Mouse (Mus musculus) heart, embryonic 14.5 days (tissue): Measurements from ENCODE around the gene Izumo2. TPM values are rescaled to one million over a fixed set of nuclear protein-coding genes. Genes with fewer than 3 reads are reported as not detected.

Experiments
- ATAC-seq: fragments of 200-750 bp; cut with Nextera tagmentation; 2 replicates; pipeline ENCODE4 v1.8.0; 2017; ENCODE audit warnings: low read depth, moderate TSS enrichment; ENCODE audit not compliant: insufficient number of reproducible peaks, insufficient read depth, low FRiP score
- H3K27ac ChIP-seq, 2 experiments: fragments of 200-500 bp in 1 of 2; fragments of 300-500 bp in 1 of 2; sonication (generic) in 1 of 2; replicated peaks in 1 of 2; 2 replicates each; pipeline ENCODE4 v1.5.1; 2012 to 2014; ENCODE audit warnings: low read depth in 2 of 2, low read length in 2 of 2, control low read depth in 1 of 2, mild to moderate bottlenecking in 1 of 2, mixed read lengths in 1 of 2; ENCODE audit not compliant: control insufficient read depth in 1 of 2, insufficient read depth in 1 of 2
- H3K27me3 ChIP-seq: fragments of 300-500 bp; sonication (generic); 2 replicates; pipeline ENCODE4 v1.6.1; 2014; ENCODE audit warnings: mild to moderate bottlenecking, low read length, control low read depth; ENCODE audit not compliant: control insufficient read depth, insufficient read depth
- H3K36me3 ChIP-seq: fragments of 300-500 bp; sonication (generic); 2 replicates; pipeline ENCODE4 v1.6.1; 2014; ENCODE audit warnings: mild to moderate bottlenecking, control low read depth, low read length, mixed read lengths; ENCODE audit not compliant: control insufficient read depth, insufficient read depth
- H3K4me1 ChIP-seq, 2 experiments: fragments of 200-500 bp in 1 of 2; fragments of 300-500 bp in 1 of 2; sonication (generic) in 1 of 2; 2 replicates each; pipeline ENCODE4 v1.6.1; 2012 to 2014; ENCODE audit warnings: low read length in 2 of 2, control low read depth in 1 of 2, mixed read lengths in 1 of 2; ENCODE audit not compliant: control insufficient read depth in 2 of 2, insufficient read depth in 2 of 2
- H3K4me2 ChIP-seq: fragments of 300-500 bp; sonication (generic); 2 replicates; pipeline ENCODE4 v1.6.1; 2014; ENCODE audit warnings: mild to moderate bottlenecking, low read length
- H3K4me3 ChIP-seq, 2 experiments: fragments of 200-500 bp in 1 of 2; fragments of 300-500 bp in 1 of 2; sonication (generic) in 1 of 2; 2 replicates each; pipeline ENCODE4 v1.5.1; 2012 to 2014; ENCODE audit warnings: low read length in 2 of 2, mild to moderate bottlenecking in 2 of 2, control low read depth in 1 of 2, low read depth in 1 of 2, moderate library complexity in 1 of 2; ENCODE audit not compliant: control insufficient read depth in 1 of 2, insufficient read depth in 1 of 2
- H3K9ac ChIP-seq: fragments of 300-500 bp; sonication (generic); 2 replicates; pipeline ENCODE4 v1.6.1; 2014; ENCODE audit warnings: mild to moderate bottlenecking, low read length
- H3K9me3 ChIP-seq: fragments of 300-500 bp; sonication (generic); 2 replicates; pipeline ENCODE4 v1.6.1; 2016; ENCODE audit warnings: low read length, control low read depth; ENCODE audit not compliant: control insufficient read depth
- WGBS: fragments of 180-500 bp; shearing (Covaris S2); extraction: QIAGEN DNeasy Blood & Tissue Kit; methylation state at CpG from one replicate; pipeline ENCODE4 v1.1.7; 2014; 5-methylcytosine and 5-hydroxymethylcytosine counted together
- polyA plus RNA-seq: library from polyadenylated mRNA; unstranded; fragments of >200 nt; fragmentation: Nextera tagmentation; extraction: Ambion mirVana; gene quantifications from 2 replicates; pipeline ENCODE4 v1.2.1, GENCODE M21; 2014

Gene Izumo2
- polyA plus RNA-seq, 1 experiment from 2014 or later = not detected

DNA sequence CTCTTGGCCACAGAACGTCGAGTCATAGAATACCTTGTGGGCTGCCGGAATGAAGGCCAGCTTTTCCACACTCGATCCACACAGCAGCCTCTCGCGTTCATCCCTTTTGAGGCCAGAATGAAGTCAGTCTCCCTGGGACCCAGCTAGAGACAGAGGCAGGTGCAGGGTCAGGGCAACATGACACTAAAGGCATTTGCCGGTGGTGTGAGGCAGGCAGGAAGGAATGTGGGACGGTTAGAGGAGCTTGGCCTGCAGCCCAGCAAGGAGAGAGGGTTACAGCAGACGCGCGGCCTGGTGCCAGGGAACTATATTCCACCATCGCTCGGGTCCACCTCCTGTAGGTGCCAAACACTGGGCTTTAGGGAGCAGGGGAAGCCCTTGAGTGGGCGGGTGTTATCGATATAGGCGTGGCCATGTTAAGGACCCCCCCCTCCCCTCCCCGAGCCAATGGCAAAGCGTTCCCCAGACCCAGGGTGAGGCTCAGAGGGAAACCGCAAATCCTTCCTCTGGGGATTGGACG, 11.3 kb upstream of the Izumo2 start:
- 4% methylated on average over 20 of the region's 20 CpGs for WGBS
- H3K36me3 ChIP-seq = no peaks in the 10 kb centered on the region
- ATAC-seq = peak; percentile 80
- peaks cover 8% of the 10 kb centered on the region; the same call in 1 of the 2 replicates for H3K27me3 ChIP-seq
- peak overlapping the region; percentile 62 to 75 for H3K27ac ChIP-seq
- H3K9me3 ChIP-seq = no peaks in the 10 kb centered on the region
- H3K4me1 ChIP-seq = peaks cover 12 to 14% of the 10 kb centered on the region in 2 experiments
- H3K4me3 ChIP-seq = no peak overlapping the region
- peak overlapping the region; percentile 22 for H3K4me2 ChIP-seq
- H3K9ac ChIP-seq = no peak overlapping the region

GRCm38 (mm10) chr7:44697980-44698379, 10.6 kb upstream of the Izumo2 start:
- whole genome bisulfite sequencing = 64% methylated on average over 7 of the region's 7 CpGs
- Histone ChIP-seq H3K4me2 (peak overlapping the region; percentile 22; the same call in 1 of the 2 replicates), H3K9me3 (no peaks in the 10 kb centered on the region), H3K4me3 (no peak overlapping the region), H3K9ac (no peak overlapping the region), H3K27ac (peak overlapping the region in 1 of 2 experiments; percentile 75; a peak in 3 of 4 replicates), H3K4me1 (peaks cover 12 to 14% of the 10 kb centered on the region in 2 experiments), H3K36me3 (no peaks in the 10 kb centered on the region), H3K27me3 (peaks cover 8% of the 10 kb centered on the region; the same call in 1 of the 2 replicates)
- ATAC-seq = no peak

DNA sequence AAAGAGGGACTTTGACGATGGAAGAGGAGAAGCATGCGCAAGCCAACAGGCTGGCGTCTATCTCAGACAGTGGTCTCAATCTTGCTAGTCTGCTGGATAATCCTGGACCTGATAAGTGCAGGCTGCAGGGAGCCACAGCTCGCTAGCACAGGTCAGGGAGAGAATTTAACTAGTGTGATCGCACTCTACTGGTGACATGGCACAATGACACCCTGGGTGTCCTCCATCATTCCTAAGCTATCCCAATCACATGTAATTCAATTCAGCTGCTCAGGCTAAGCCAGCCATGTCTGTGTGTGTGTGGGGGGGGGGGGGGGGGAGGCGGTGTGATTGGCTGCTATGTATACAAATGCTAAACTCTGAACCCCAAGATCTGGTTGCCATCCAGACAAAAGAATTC, 6.6 kb upstream of the Izumo2 start:
- WGBS = 5% methylated on average over 5 of the region's 6 CpGs
- Histone ChIP-seq H3K4me1 (peaks cover 9 to 10% of the 10 kb centered on the region in 2 experiments), H3K4me3 (no peak overlapping the region), H3K27ac (no peak overlapping the region), H3K4me2 (no peak overlapping the region), H3K27me3 (peaks cover 8% of the 10 kb centered on the region; the same call in 1 of the 2 replicates), H3K9me3 (no peaks in the 10 kb centered on the region), H3K36me3 (no peaks in the 10 kb centered on the region), H3K9ac (no peak overlapping the region)
- ATAC-seq = no peak

GRCm38 (mm10) chr7:44702985-44703384, 5.6 kb upstream of the Izumo2 start:
- H3K4me1 ChIP-seq = peaks cover 0 to under 1% of the 10 kb centered on the region in 2 experiments; a peak in 1 of 4 replicates
- no peaks in the 10 kb centered on the region for H3K36me3 ChIP-seq
- no peak overlapping the region for H3K4me2 ChIP-seq
- H3K4me3 ChIP-seq = no peak overlapping the region
- no peaks in the 10 kb centered on the region for H3K9me3 ChIP-seq
- 68% methylated on average over 8 of the region's 8 CpGs for WGBS
- no peak overlapping the region for H3K9ac ChIP-seq
- no peak for ATAC-seq
- peaks cover 8% of the 10 kb centered on the region; the same call in 1 of the 2 replicates for H3K27me3 ChIP-seq
- no peak overlapping the region for H3K27ac ChIP-seq

GRCm38 (mm10) chr7:44704363-44704762, 4.2 kb upstream of the Izumo2 start:
- Histone ChIP-seq H3K4me1 (no peaks in the 10 kb centered on the region), H3K9me3 (no peaks in the 10 kb centered on the region), H3K27ac (no peak overlapping the region), H3K9ac (no peak overlapping the region), H3K4me2 (no peak overlapping the region), H3K27me3 (no peaks in the 10 kb centered on the region), H3K36me3 (no peaks in the 10 kb centered on the region), H3K4me3 (no peak overlapping the region)
- no peak for ATAC-seq
- WGBS = 57% methylated on average over 3 of the region's 3 CpGs

GRCm38 (mm10) chr7:44705086-44705485, 3.5 kb upstream of the Izumo2 start:
- H3K36me3 ChIP-seq = no peaks in the 10 kb centered on the region
- 88% methylated on average over 4 of the region's 4 CpGs for WGBS
- H3K4me2 ChIP-seq = no peak overlapping the region
- ATAC-seq = no peak
- H3K4me1 ChIP-seq = no peaks in the 10 kb centered on the region
- no peaks in the 10 kb centered on the region for H3K27me3 ChIP-seq
- H3K9me3 ChIP-seq = 0 out of 2 replicates have a peak, but pooled peaks cover 2% of the 10 kb centered on the region
- no peak overlapping the region for H3K4me3 ChIP-seq
- H3K27ac ChIP-seq = no peak overlapping the region
- no peak overlapping the region for H3K9ac ChIP-seq

DNA sequence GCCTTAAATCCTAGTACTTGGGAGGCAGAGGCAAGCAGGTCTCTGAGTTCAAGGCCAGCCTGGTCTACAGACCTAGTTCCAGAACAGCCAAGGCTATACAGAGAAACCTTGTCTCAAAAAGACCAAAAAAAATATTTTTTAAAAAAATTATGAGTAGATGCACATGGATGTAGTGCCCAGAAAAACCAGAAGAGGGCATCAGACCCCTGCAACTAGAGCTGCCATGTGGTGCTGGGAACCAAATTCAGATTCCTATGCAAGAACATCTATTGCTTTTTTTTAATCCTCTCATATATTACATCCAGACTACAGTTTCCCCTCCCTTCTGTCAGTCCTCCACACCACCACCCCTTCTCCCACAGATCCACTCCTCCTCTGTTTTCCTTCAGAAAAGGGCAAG, 2.2 kb upstream of the Izumo2 start:
- H3K9ac ChIP-seq = no peak overlapping the region
- 0 out of 2 replicates have a peak, but pooled peaks cover 2% of the 10 kb centered on the region for H3K9me3 ChIP-seq
- H3K27me3 ChIP-seq = no peaks in the 10 kb centered on the region
- no peaks in the 10 kb centered on the region for H3K36me3 ChIP-seq
- H3K27ac ChIP-seq = no peak overlapping the region
- H3K4me3 ChIP-seq = no peak overlapping the region
- H3K4me1 ChIP-seq = no peaks in the 10 kb centered on the region
- no peak overlapping the region for H3K4me2 ChIP-seq
- no peak for ATAC-seq

DNA sequence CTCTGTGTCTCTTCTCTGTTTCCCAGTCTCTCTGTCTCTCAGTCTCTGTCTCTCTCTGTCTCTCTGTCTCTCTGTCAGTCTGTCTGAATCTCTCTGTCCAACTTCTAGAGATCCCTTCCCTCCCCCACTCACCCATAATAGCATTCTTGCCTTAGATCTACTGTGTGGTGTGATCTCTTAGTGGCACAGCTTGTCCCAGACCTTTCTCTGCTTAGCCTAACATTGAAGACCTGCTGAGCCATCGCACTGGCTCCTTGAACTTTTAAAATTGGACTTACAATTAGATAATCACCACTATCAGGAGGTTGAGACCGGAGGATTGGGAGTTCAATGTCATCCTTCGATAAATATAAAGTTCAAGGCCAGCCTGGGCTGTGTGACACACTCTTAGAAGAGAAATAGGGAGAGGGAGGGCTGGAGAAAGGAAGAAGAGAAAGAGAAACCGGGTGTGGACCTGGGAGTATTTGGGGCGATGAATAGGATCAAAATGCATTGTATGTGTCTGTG, 1.3 kb upstream of the Izumo2 start:
- no peak for ATAC-seq

More for the DNA sequence above, 1.3 kb upstream of the Izumo2 start:
- Histone ChIP-seq H3K36me3 (no peaks in the 10 kb centered on the region), H3K9ac (no peak overlapping the region), H3K4me1 (no peaks in the 10 kb centered on the region), H3K4me3 (no peak overlapping the region), H3K27me3 (no peaks in the 10 kb centered on the region), H3K27ac (no peak overlapping the region), H3K4me2 (no peak overlapping the region), H3K9me3 (0 out of 2 replicates have a peak, but pooled peaks cover 2% of the 10 kb centered on the region)
- WGBS = 77% methylated on average over 5 of the region's 5 CpGs
